Comparison of ENCODE assay signal across 10 mouse cellular contexts in the genomic region with DNA sequence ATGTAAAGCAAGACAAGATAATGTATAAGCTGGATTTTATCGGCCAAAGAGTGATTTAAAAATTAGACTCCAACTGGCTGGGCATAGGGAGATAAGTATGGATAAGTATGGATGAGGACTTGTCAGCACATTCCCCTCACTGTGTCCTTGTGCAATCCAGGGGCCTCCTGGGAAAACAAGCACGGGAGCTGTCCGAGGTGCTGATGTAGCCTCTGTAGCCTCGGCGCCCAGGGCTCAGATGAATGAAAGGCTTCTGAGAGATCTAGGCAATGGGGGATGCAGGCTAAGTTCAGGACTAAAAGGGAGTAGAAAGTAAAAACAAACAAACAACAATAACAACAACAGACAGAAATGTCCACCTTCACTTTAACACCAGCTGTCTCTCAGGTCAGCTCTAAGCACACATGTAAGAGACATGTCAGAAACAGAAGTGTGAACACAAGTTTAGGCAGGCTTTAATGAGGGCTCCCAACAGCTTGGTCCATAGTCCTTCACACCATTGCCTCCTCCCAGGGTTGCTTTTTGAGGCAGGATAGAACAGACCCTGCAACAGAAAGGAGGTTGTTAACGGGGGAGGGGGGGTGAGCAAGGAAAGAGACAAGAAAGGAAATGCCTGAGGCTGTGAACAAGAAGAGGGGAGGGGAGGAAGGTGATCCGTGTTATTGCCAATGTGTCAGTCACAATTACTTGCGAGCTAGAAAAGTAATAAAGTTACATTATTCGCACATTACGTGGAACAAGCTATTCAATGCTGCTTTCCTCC.
DNase-seq lines count a peak whose midpoint lies in the region; TF ChIP-seq lines count a peak whose summit lies in the region.
"Had no signal": no experiment of that assay in that cellular context is flagged by ENCODE, and none has a peak within 500 bp of the region (broad histone marks: within the 10 kb centered on the region; RNA-seq: fewer than 3 reads in every experiment).

No protein-coding gene starts in this region.

- H3K27ac ChIP-seq in gastrocnemius, adult 2 months, result no peak overlapping the region
- H3K27ac ChIP-seq: intestine, embryonic 15.5 days had no signal

- peak; percentile 13 for DNase-seq in gastrocnemius, postnatal 14 days
- no peak for DNase-seq in gastrocnemius, adult 2 months
- DNase-seq in thymus, postnatal 4 days, result peak; percentile 22
- DNase-seq in thymus, postnatal 0 days (ENCODE audit: low spot score), result no peak
- DNase-seq in kidney, postnatal 36 days, result peak; percentile 4 to 58
- no peak for DNase-seq in layer of hippocampus, adult 9-11 months
- no peak for DNase-seq in c-Kit-positive CD71-positive TER-119-positive erythroid progenitor cells, embryonic 14.5 days (ENCODE audit: low spot score)
- no peak for DNase-seq in gastrocnemius, postnatal 36 days
- DNase-seq: cerebellum, postnatal 14 days had no signal

- H3K4me3 ChIP-seq in gastrocnemius, adult 2 months, result no peak overlapping the region
- H3K4me3 ChIP-seq: intestine, embryonic 15.5 days had no signal

- intact Hi-C loops in gastrocnemius, postnatal 14 days (cut with DNase I; ENCODE audit: low total_unique reads), result no loop called here
- intact Hi-C loops in gastrocnemius, adult 2 months (cut with DNase I), result no loop called here
- intact Hi-C loops in gastrocnemius, postnatal 36 days (cut with DNase I), result no loop called here

- TF ChIP-seq CTCF in gastrocnemius, adult 2 months (IDR thresholded peaks at IDR 0.05), result no peak

Comparison
In these comparisons a context has a peak if more than half of its experiments do, and no peak if none do; other contexts are left out.
1. DNase-seq: peak in gastrocnemius, postnatal 14 days (single experiment), thymus, postnatal 4 days (single experiment) and kidney, postnatal 36 days (2 of 2); none in gastrocnemius, adult 2 months (single experiment), thymus, postnatal 0 days (single experiment), layer of hippocampus, adult 9-11 months (single experiment), c-Kit-positive CD71-positive TER-119-positive erythroid progenitor cells, embryonic 14.5 days (single experiment) and gastrocnemius, postnatal 36 days (0 of 2).